Mouse (Mus musculus) kidney, adult 2 months (tissue): Measurements from ENCODE around the gene Gsc2.

Source experiments
- CTCF ChIP-seq: fragments of 200-500 bp; conservative IDR thresholded peaks from 2 replicates; pipeline ENCODE4 v1.5.1; 2011; ENCODE audit warnings: low read depth, mild to moderate bottlenecking, control low read depth, low read length, moderate library complexity, mixed read lengths; ENCODE audit not compliant: insufficient read depth, insufficient read length
- POLR2A ChIP-seq: fragments of 200-500 bp; IDR thresholded peaks from one replicate; pipeline ENCODE4 v1.6.1; 2011; ENCODE audit warnings: low read depth, low read length, control low read depth

GRCm38 (mm10) chr16:17893923-17894322 is 20.9 kb downstream of the Gsc2 start, which contains the start of gene Tssk1:
- no peak for TF ChIP-seq POLR2A
- no peak for TF ChIP-seq CTCF
